Mouse (Mus musculus) lung, embryonic 14.5 days (tissue): Measurements from ENCODE around the gene Arfgap3. TPM values are rescaled to one million over a fixed set of nuclear protein-coding genes. Genes with fewer than 3 reads are reported as not detected.

Experiments used
- ATAC-seq: fragments of 200-750 bp; cut with Nextera tagmentation; 2 replicates; pipeline ENCODE4 v1.8.0; 2017; ENCODE audit warnings: mild to moderate bottlenecking, moderate TSS enrichment, moderate library complexity; ENCODE audit not compliant: insufficient read depth
- DNase-seq: peaks from one replicate; pipeline ENCODE4 v3.0.0-alpha.2; 2015
- H3K27ac ChIP-seq: fragments of 300-500 bp; sonication (generic); 2 replicates; pipeline ENCODE4 v1.5.1; 2014; ENCODE audit warnings: low read depth, mild to moderate bottlenecking, moderate library complexity
- H3K27me3 ChIP-seq: fragments of 300-500 bp; sonication (generic); 2 replicates; pipeline ENCODE4 v1.6.1; 2014; ENCODE audit warnings: low read length, control low read depth; ENCODE audit not compliant: insufficient read depth
- H3K36me3 ChIP-seq: fragments of 300-500 bp; sonication (generic); 2 replicates; pipeline ENCODE4 v1.6.1; 2014; ENCODE audit warnings: control low read depth; ENCODE audit not compliant: insufficient read depth
- H3K4me1 ChIP-seq: fragments of 300-500 bp; sonication (generic); 2 replicates; pipeline ENCODE4 v1.6.1; 2014; ENCODE audit warnings: antibody characterized with exemption, control low read depth; ENCODE audit not compliant: insufficient read depth
- H3K4me2 ChIP-seq: fragments of 300-500 bp; sonication (generic); 2 replicates; pipeline ENCODE4 v1.6.1; 2014; ENCODE audit warnings: mild to moderate bottlenecking
- H3K4me3 ChIP-seq: fragments of 300-500 bp; sonication (generic); 2 replicates; pipeline ENCODE4 v1.5.1; 2014; ENCODE audit warnings: low read depth, low read length
- H3K9ac ChIP-seq: fragments of 300-500 bp; sonication (generic); 2 replicates; pipeline ENCODE4 v1.6.1; 2014
- H3K9me3 ChIP-seq: fragments of 300-500 bp; sonication (generic); 2 replicates; pipeline ENCODE4 v1.6.1; 2016; ENCODE audit warnings: low read depth, low read length, control low read depth
- CTCF ChIP-seq: IDR thresholded peaks from 2 replicates; pipeline ENCODE4 v1.5.1; 2016; ENCODE audit warnings: antibody characterized with exemption, low read depth
- WGBS: fragments of 180-500 bp; shearing (Covaris S2); extraction: QIAGEN DNeasy Blood & Tissue Kit; methylation state at CpG from one replicate; pipeline ENCODE4 v1.1.7; 2014; 5-methylcytosine and 5-hydroxymethylcytosine counted together
- polyA plus RNA-seq: library from polyadenylated mRNA; unstranded; fragments of >200 nt; fragmentation: Nextera tagmentation; extraction: Ambion mirVana; gene quantifications from 2 replicates; pipeline ENCODE4 v1.2.1, GENCODE M21; 2014

Arfgap3 gene
- polyA plus RNA-seq, 1 experiment from 2014 or later, result 37.7 TPM

DNA sequence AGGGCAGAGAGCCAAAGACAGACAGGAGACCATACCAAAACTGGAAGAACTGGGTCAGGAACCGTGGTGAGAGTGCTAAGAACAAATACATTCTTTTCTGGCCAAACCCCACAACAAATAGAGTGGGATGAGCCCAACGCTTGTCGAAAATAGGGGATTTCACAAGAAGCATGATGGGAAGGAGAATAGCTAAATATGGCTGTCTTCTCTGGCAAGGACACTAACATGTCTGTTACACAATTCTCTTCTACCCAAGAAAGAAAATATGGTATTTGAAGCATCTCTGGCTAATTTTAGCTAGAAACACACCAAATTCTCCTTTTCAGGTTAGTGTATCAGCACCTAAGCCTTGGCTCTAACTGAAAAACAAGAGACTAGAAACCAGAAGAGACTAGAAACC, 10.1 kb upstream of the Arfgap3 start:
- H3K9me3 ChIP-seq, result no peaks in the 10 kb centered on the region
- no peaks in the 10 kb centered on the region for H3K4me1 ChIP-seq
- no peak overlapping the region for H3K9ac ChIP-seq
- ATAC-seq (no peak), DNase-seq (no peak)
- no peak overlapping the region for H3K4me2 ChIP-seq
- 60% methylated on average over 3 of the region's 3 CpGs for WGBS
- no peaks in the 10 kb centered on the region for H3K36me3 ChIP-seq
- no peak for TF ChIP-seq CTCF
- no peak overlapping the region for H3K4me3 ChIP-seq
- no peak overlapping the region for H3K27ac ChIP-seq
- no peaks in the 10 kb centered on the region for H3K27me3 ChIP-seq

DNA sequence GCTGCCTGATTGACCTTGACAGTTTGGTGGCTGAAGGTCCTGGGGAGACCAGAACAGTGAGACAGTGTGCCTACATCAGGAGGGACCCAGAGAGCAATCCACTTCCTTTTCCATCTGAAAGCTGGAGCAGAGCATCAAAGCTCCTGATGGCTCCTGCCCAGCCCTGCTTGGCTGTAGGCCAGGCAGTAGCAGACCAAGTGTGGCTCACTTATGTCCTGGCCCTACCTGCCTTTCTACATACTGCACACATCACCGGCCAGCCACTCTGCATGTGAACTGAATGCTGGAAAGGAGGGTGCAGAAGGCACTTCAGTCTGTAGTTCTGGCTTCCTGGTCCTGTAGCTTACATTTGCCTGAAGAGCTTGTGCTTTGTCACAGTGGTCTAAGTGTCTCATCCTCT, 8.4 kb upstream of the Arfgap3 start:
- ATAC-seq, result no peak
- H3K9me3 ChIP-seq, result no peaks in the 10 kb centered on the region
- no peak for TF ChIP-seq CTCF
- no peak for DNase-seq
- H3K9ac ChIP-seq, result no peak overlapping the region
- no peak overlapping the region for H3K4me2 ChIP-seq
- H3K27ac ChIP-seq, result no peak overlapping the region
- no peaks in the 10 kb centered on the region for H3K36me3 ChIP-seq
- WGBS, result 86% methylated on average over 1 of the region's 1 CpGs
- H3K4me3 ChIP-seq, result no peak overlapping the region
- no peaks in the 10 kb centered on the region for H3K4me1 ChIP-seq
- no peaks in the 10 kb centered on the region for H3K27me3 ChIP-seq

DNA sequence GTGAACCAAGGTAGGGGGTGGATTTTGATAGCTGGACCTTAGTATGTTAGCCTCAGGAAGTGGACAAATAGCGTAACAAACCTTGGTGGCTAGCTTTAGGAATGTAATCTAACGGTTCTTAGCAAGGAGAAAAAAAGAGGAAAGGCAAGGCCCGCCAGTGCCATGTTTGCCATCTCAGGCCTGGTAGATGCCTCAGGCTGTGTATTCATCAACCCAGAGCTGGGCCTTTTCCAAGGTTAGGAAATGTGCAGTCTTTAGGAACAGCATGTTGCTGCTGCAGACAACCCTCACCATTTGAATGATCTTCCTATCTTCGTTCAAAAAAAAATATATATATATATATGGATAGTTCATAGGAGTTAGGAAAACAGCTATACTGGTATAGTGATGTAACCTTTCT, 1.5 kb upstream of the Arfgap3 start:
- DNase-seq (no peak), ATAC-seq (no peak)
- Histone ChIP-seq H3K27ac (no peak overlapping the region), H3K36me3 (peaks cover 5% of the 10 kb centered on the region; the same call in 1 of the 2 replicates), H3K4me1 (no peaks in the 10 kb centered on the region), H3K27me3 (no peaks in the 10 kb centered on the region), H3K4me3 (no peak overlapping the region), H3K9ac (no peak overlapping the region), H3K4me2 (no peak overlapping the region), H3K9me3 (no peaks in the 10 kb centered on the region)
- TF ChIP-seq CTCF, result no peak
- 67% methylated on average over 4 of the region's 4 CpGs for WGBS

- Histone ChIP-seq H3K4me1 (no peaks in the 10 kb centered on the region), H3K4me3 (0 out of 2 replicates have a peak overlapping the region, but pooled peaks have one; percentile 80), H3K27me3 (no peaks in the 10 kb centered on the region), H3K9ac (peak overlapping the region; percentile 80; the same call in 1 of the 2 replicates), H3K9me3 (no peaks in the 10 kb centered on the region), H3K4me2 (peak overlapping the region; percentile 93), H3K27ac (peak overlapping the region; percentile 56), H3K36me3 (peaks cover 12% of the 10 kb centered on the region)
- no peak for TF ChIP-seq CTCF
- DNase-seq, result peak; percentile 37
- 41% methylated on average over 2 of the region's 2 CpGs for WGBS
- ATAC-seq, result no peak
These were observed 812 bp upstream of the Arfgap3 start for GRCm38 (mm10) chr15:83350859-83351258.

GRCm38 (mm10) chr15:83349225-83349953, 658 bp downstream of the Arfgap3 start:
- H3K4me1 ChIP-seq, result no peaks in the 10 kb centered on the region
- peak overlapping the region; percentile 93 for H3K4me2 ChIP-seq
- H3K4me3 ChIP-seq, result peak overlapping the region; percentile 80
- H3K27me3 ChIP-seq, result no peaks in the 10 kb centered on the region
- H3K9me3 ChIP-seq, result no peaks in the 10 kb centered on the region
- DNase-seq (no peak), ATAC-seq (peak; percentile 44)
- H3K36me3 ChIP-seq, result peaks cover 13% of the 10 kb centered on the region
- 12% methylated on average over 8 of the region's 8 CpGs for whole genome bisulfite sequencing
- peak overlapping the region; percentile 80 for H3K9ac ChIP-seq
- peak; percentile 11; the same call in 1 of the 2 replicates for TF ChIP-seq CTCF
- H3K27ac ChIP-seq, result no peak overlapping the region

DNA sequence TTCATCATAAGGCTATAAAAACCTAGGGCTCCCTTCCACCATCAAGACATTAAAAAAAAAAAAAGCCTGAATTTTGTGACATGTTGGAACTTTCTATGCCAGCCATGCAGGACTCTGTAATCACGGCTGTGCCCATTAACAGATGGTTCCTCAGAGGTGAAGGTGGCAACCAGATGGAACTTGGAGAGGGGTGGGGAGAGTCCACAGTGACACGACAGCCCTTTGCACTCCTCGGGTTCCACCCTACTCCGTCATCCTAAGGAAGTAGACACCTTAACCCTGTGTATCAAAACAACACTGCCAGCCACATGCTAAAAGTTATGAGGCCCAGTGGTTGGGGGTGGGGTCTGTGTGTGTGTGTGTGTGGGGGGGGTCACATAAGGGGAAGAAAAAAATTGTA, 1.3 kb downstream of the Arfgap3 start:
- no peak for ATAC-seq
- Histone ChIP-seq H3K36me3 (peaks cover 13% of the 10 kb centered on the region), H3K9ac (peak overlapping the region; percentile 80), H3K4me2 (peak overlapping the region; percentile 93), H3K4me1 (no peaks in the 10 kb centered on the region), H3K9me3 (no peaks in the 10 kb centered on the region), H3K27me3 (no peaks in the 10 kb centered on the region), H3K27ac (no peak overlapping the region), H3K4me3 (peak overlapping the region; percentile 80)
- DNase-seq, result no peak
- 55% methylated on average over 4 of the region's 4 CpGs for WGBS
- TF ChIP-seq CTCF, result no peak

DNA sequence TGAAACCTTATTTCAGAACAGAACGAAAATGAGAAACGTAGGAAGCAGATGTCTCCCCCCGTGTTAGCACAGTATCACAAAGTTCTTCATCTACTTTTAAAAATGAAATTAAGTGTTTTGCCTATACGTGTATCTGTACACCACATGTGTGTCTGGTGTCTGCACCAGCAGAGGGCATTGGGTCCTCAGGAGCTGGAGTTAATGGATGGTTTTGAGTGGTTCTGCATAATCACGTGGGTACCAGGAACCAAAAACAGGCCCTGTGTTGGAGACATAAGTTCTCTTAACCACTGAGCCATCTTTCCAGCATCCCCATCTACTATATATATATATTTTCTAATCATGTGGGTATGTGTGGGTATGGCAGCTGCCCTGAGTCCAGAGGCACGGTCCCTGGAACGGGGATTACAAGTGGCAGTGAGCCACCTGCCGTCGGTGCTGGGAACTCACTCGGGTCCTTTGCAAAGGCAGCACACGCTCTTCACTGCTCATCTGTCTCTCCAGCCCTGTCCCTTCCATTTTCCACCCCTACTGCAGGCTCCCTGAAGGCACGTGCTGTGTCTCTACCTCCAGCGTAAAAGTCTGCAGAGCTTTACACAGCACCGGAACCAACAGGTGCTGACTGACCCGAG, 4.0 kb downstream of the Arfgap3 start:
- Histone ChIP-seq H3K27me3 (no peaks in the 10 kb centered on the region), H3K4me3 (no peak overlapping the region), H3K36me3 (peaks cover 22% of the 10 kb centered on the region), H3K27ac (no peak overlapping the region), H3K9me3 (no peaks in the 10 kb centered on the region), H3K4me2 (no peak overlapping the region), H3K9ac (no peak overlapping the region), H3K4me1 (no peaks in the 10 kb centered on the region)
- ATAC-seq (no peak), DNase-seq (no peak)
- 84% methylated on average over 15 of the region's 15 CpGs for WGBS
- TF ChIP-seq CTCF, result no peak
